Mouse (Mus musculus) hindbrain, embryonic 12.5 days (tissue): ENCODE data around the gene Ap2a1. TPM values are rescaled to one million over a fixed set of nuclear protein-coding genes. Genes with fewer than 3 reads are reported as not detected.

Experiments used
- ATAC-seq: fragments of 200-750 bp; cut with Nextera tagmentation; 2 replicates; pipeline ENCODE4 v1.8.0; 2017; ENCODE audit warnings: moderate TSS enrichment; ENCODE audit not compliant: low FRiP score
- H3K27ac ChIP-seq: fragments of 300-500 bp; sonication (generic); 2 replicates; pipeline ENCODE4 v1.5.1; 2016; ENCODE audit warnings: mild to moderate bottlenecking
- H3K27me3 ChIP-seq: fragments of 300-500 bp; sonication (generic); 2 replicates; pipeline ENCODE4 v1.6.1; 2016; ENCODE audit warnings: mild to moderate bottlenecking
- H3K36me3 ChIP-seq: fragments of 300-500 bp; sonication (generic); 2 replicates; pipeline ENCODE4 v1.6.1; 2016; ENCODE audit warnings: mild to moderate bottlenecking
- H3K4me1 ChIP-seq: fragments of 300-500 bp; sonication (generic); 2 replicates; pipeline ENCODE4 v1.6.1; 2016
- H3K4me2 ChIP-seq: fragments of 300-500 bp; sonication (generic); replicated peaks from 2 replicates; pipeline ENCODE4 v1.6.1; 2016; ENCODE audit warnings: mild to moderate bottlenecking
- H3K4me3 ChIP-seq: fragments of 300-500 bp; sonication (generic); 2 replicates; pipeline ENCODE4 v1.5.1; 2016; ENCODE audit warnings: mild to moderate bottlenecking
- H3K9ac ChIP-seq: fragments of 300-500 bp; sonication (generic); 2 replicates; pipeline ENCODE4 v1.6.1; 2016; ENCODE audit warnings: mild to moderate bottlenecking, moderate library complexity
- H3K9me3 ChIP-seq: fragments of 300-500 bp; sonication (generic); replicated peaks from 2 replicates; pipeline ENCODE4 v1.6.1; 2016; ENCODE audit warnings: mild to moderate bottlenecking
- WGBS: fragments of 180-500 bp; shearing (Covaris S2); methylation state at CpG from one replicate; pipeline ENCODE4 v1.1.7; 2016; 5-methylcytosine and 5-hydroxymethylcytosine counted together
- polyA plus RNA-seq: library from polyadenylated mRNA; unstranded; fragments of >200 nt; fragmentation: Nextera tagmentation; extraction: Ambion mirVana; gene quantifications from 2 replicates; pipeline ENCODE4 v1.2.1, GENCODE M21; 2016

Gene Ap2a1
- polyA plus RNA-seq, 1 experiment from 2014 or later, result 103 TPM

GRCm38 (mm10) chr7:44949922-44950321 is 20.6 kb upstream of the Ap2a1 start:
- Histone ChIP-seq H3K9ac (no peak overlapping the region), H3K4me1 (peaks cover 14% of the 10 kb centered on the region; the same call in 1 of the 2 replicates), H3K4me3 (no peak overlapping the region), H3K36me3 (no peaks in the 10 kb centered on the region), H3K4me2 (no peak overlapping the region), H3K27me3 (peaks cover 44% of the 10 kb centered on the region), H3K9me3 (no peaks in the 10 kb centered on the region), H3K27ac (no peak overlapping the region)
- WGBS, result 78% methylated on average over 6 of the region's 6 CpGs
- no peak for ATAC-seq

DNA sequence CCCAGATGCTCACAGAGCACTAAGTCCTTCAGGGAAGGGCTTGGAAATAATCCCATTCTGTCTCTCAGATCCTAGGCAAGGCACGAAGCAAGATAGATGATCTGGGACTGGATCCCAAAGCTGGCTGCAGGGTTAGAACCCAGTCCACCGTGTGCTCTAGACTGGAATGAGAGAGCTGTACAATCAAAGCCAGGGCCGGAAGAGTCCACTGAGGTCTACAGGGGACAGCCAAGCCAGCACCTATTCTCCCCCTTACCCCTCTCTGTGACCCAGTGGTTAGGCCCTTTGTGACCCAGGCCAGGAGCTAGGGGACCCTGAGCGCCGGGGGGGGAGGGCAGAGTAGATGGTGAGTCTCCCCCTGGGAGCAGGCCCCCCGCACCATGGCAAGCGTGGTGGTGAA is 13.6 kb upstream of the Ap2a1 start, which contains the start of gene Tsks:
Gene Tsks, plus strand, starts transcription at position 301 of the 400 bp plus-strand sequence.
- H3K9ac ChIP-seq, result no peak within 1 kb of the TSS
- H3K9me3 ChIP-seq, result no peaks in the 10 kb centered on the region
- no peaks in the 10 kb centered on the region for H3K36me3 ChIP-seq
- no peak within 1 kb of the TSS for H3K27ac ChIP-seq
- ATAC-seq, result no peak
- H3K4me2 ChIP-seq, result no peak within 1 kb of the TSS
- H3K4me3 ChIP-seq, result no peak within 1 kb of the TSS
- WGBS, result 75% methylated on average over 7 of the region's 7 CpGs
- peaks cover 6% of the 10 kb centered on the region; the same call in 1 of the 2 replicates for H3K27me3 ChIP-seq
- no peaks in the 10 kb centered on the region for H3K4me1 ChIP-seq

DNA sequence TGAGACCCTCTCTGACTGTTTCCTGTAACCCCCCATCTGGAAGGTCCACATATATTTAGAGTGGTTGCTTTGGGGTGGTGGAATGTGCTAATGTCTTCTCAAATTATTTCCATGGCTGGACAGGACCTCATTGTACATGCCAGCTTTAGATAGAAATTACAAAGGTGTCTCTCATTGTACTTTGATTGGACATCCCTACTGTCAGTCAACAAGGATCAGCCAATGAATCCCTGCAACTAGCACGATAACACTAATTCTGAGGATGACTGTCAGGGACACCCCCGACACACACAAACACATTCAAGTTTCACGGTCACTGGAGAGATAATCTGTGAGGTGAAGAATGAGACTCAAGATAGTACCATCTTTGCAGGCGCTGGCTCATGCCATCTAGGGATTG is 9.4 kb upstream of the Ap2a1 start:
- H3K4me3 ChIP-seq, result no peak overlapping the region
- no peaks in the 10 kb centered on the region for H3K4me1 ChIP-seq
- no peak overlapping the region for H3K9ac ChIP-seq
- H3K4me2 ChIP-seq, result no peak overlapping the region
- ATAC-seq, result no peak
- WGBS, result 95% methylated on average over 4 of the region's 4 CpGs
- H3K9me3 ChIP-seq, result no peaks in the 10 kb centered on the region
- no peaks in the 10 kb centered on the region for H3K36me3 ChIP-seq
- H3K27me3 ChIP-seq, result no peaks in the 10 kb centered on the region
- no peak overlapping the region for H3K27ac ChIP-seq

- no peak for ATAC-seq
- Histone ChIP-seq H3K9me3 (no peaks in the 10 kb centered on the region), H3K27me3 (no peaks in the 10 kb centered on the region), H3K36me3 (peaks cover 29% of the 10 kb centered on the region), H3K27ac (no peak overlapping the region), H3K9ac (peak overlapping the region; percentile 94), H3K4me1 (peaks cover 22% of the 10 kb centered on the region), H3K4me3 (peak overlapping the region; percentile 79), H3K4me2 (peak overlapping the region; percentile 76)
- WGBS, result 0% methylated on average over 1 of the region's 1 CpGs
Measured at GRCm38 (mm10) chr7:44928570-44928969, 726 bp downstream of the Ap2a1 start.

GRCm38 (mm10) chr7:44925468-44925867 is 3.8 kb downstream of the Ap2a1 start:
- Histone ChIP-seq H3K27ac (no peak overlapping the region), H3K4me3 (no peak overlapping the region), H3K4me1 (peaks cover 20% of the 10 kb centered on the region), H3K4me2 (no peak overlapping the region), H3K27me3 (no peaks in the 10 kb centered on the region), H3K9me3 (no peaks in the 10 kb centered on the region), H3K36me3 (peaks cover 52% of the 10 kb centered on the region), H3K9ac (no peak overlapping the region)
- 73% methylated on average over 3 of the region's 3 CpGs for WGBS
- no peak for ATAC-seq

GRCm38 (mm10) chr7:44922530-44922929 is 6.8 kb downstream of the Ap2a1 start:
- no peak overlapping the region for H3K4me3 ChIP-seq
- no peak overlapping the region for H3K4me2 ChIP-seq
- no peak for ATAC-seq
- H3K36me3 ChIP-seq, result peaks cover 60% of the 10 kb centered on the region
- no peak overlapping the region for H3K9ac ChIP-seq
- H3K4me1 ChIP-seq, result peaks cover 4% of the 10 kb centered on the region; the same call in 1 of the 2 replicates
- H3K27ac ChIP-seq, result no peak overlapping the region
- no peaks in the 10 kb centered on the region for H3K27me3 ChIP-seq
- H3K9me3 ChIP-seq, result no peaks in the 10 kb centered on the region

GRCm38 (mm10) chr7:44919127-44919526 is 10.2 kb downstream of the Ap2a1 start:
- peaks cover 56% of the 10 kb centered on the region for H3K36me3 ChIP-seq

DNA sequence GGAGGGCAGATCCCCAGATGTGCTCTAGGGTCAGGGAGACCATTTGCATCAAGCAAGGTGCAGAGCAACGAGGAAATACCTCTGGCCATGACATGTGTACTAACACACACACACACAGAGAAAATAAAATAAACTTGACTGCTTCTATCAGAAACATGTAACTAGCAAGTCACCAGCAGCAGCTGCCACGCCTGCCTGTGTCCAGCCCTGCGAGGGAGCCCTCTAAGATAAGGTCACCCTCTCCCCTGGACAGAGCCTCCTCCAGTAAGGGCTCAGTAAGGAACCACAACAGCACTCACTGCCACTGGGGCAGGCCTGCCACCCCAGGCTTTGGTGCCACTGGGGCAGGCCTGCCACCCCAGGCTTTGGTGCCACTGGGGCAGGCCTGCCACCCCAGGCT is 11.1 kb downstream of the Ap2a1 start:
- no peak overlapping the region for H3K4me2 ChIP-seq
- no peaks in the 10 kb centered on the region for H3K9me3 ChIP-seq
- H3K4me1 ChIP-seq, result no peaks in the 10 kb centered on the region
- ATAC-seq, result no peak
- WGBS, result 86% methylated on average over 3 of the region's 3 CpGs
- H3K27me3 ChIP-seq, result no peaks in the 10 kb centered on the region
- no peak overlapping the region for H3K9ac ChIP-seq
- peaks cover 56% of the 10 kb centered on the region for H3K36me3 ChIP-seq
- H3K27ac ChIP-seq, result no peak overlapping the region
- no peak overlapping the region for H3K4me3 ChIP-seq

More at GRCm38 (mm10) chr7:44919127-44919526, 10.2 kb downstream of the Ap2a1 start:
- Histone ChIP-seq H3K4me3 (no peak overlapping the region), H3K9ac (no peak overlapping the region), H3K27ac (no peak overlapping the region), H3K4me2 (no peak overlapping the region), H3K27me3 (no peaks in the 10 kb centered on the region), H3K4me1 (no peaks in the 10 kb centered on the region), H3K9me3 (no peaks in the 10 kb centered on the region)
- whole genome bisulfite sequencing, result 93% methylated on average over 5 of the region's 5 CpGs
- ATAC-seq, result no peak

DNA sequence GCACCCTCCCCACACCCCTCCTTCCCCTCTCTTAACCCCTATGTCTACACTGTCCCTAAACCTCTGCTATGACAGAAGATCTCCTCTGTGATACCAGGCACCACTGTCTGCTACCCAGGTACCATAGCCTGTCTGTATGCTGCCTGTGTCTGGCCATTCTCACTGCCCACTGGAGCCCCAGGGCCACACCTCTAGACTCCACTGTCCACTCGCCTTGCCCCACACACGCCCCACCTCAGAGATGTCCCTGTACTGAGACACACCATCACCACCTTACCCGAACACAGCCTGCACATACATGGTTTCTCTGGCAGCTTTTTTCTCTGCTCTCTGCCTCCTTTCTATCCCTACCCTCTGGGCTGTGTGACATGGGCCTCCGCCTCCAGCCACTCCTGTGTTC is 12.4 kb downstream of the Ap2a1 start:
- WGBS, result 92% methylated on average over 4 of the region's 4 CpGs
- H3K9me3 ChIP-seq, result no peaks in the 10 kb centered on the region
- no peak overlapping the region for H3K9ac ChIP-seq
- H3K4me2 ChIP-seq, result no peak overlapping the region
- no peaks in the 10 kb centered on the region for H3K4me1 ChIP-seq
- no peaks in the 10 kb centered on the region for H3K27me3 ChIP-seq
- H3K36me3 ChIP-seq, result peaks cover 52% of the 10 kb centered on the region
- ATAC-seq, result no peak
- no peak overlapping the region for H3K27ac ChIP-seq
- H3K4me3 ChIP-seq, result no peak overlapping the region

DNA sequence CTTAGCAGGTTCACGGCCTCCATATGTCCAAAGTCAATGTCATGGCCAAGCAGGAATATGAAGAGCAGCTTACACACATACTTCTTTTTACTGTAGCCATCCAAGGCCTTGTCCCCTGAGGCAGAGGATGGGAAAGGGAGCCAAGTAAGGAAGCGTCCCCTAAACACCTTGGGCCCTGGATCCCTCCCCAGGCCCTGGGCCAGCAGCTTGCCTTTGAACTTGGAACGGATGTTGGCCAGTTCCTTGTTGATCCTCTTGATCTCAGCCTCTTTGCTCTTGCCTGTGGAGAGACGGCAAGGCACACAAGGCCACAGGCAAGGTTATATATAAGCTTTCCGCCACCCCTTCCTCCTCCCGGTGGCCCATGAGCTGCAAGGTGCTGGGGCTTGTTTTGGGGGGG is 13.1 kb downstream of the Ap2a1 start:
- Histone ChIP-seq H3K4me2 (no peak overlapping the region), H3K9me3 (no peaks in the 10 kb centered on the region), H3K9ac (no peak overlapping the region), H3K4me3 (no peak overlapping the region), H3K27me3 (no peaks in the 10 kb centered on the region), H3K4me1 (no peaks in the 10 kb centered on the region), H3K36me3 (peaks cover 53% of the 10 kb centered on the region), H3K27ac (no peak overlapping the region)
- WGBS, result 93% methylated on average over 6 of the region's 6 CpGs
- ATAC-seq, result no peak

GRCm38 (mm10) chr7:44915314-44915713 is 14.0 kb downstream of the Ap2a1 start:
- H3K9ac ChIP-seq, result no peak overlapping the region
- H3K4me1 ChIP-seq, result no peaks in the 10 kb centered on the region
- H3K9me3 ChIP-seq, result no peaks in the 10 kb centered on the region
- peaks cover 57% of the 10 kb centered on the region for H3K36me3 ChIP-seq
- H3K27ac ChIP-seq, result no peak overlapping the region
- H3K4me2 ChIP-seq, result no peak overlapping the region
- WGBS, result 93% methylated on average over 9 of the region's 9 CpGs
- H3K27me3 ChIP-seq, result no peaks in the 10 kb centered on the region
- no peak for ATAC-seq
- no peak overlapping the region for H3K4me3 ChIP-seq

- Histone ChIP-seq H3K36me3 (peaks cover 58% of the 10 kb centered on the region), H3K4me3 (no peak overlapping the region), H3K4me2 (no peak overlapping the region), H3K9me3 (no peaks in the 10 kb centered on the region), H3K27me3 (no peaks in the 10 kb centered on the region), H3K9ac (no peak overlapping the region), H3K27ac (no peak overlapping the region), H3K4me1 (no peaks in the 10 kb centered on the region)
- 98% methylated on average over 2 of the region's 2 CpGs for WGBS
- ATAC-seq, result no peak
Measured at GRCm38 (mm10) chr7:44914396-44914795, 14.9 kb downstream of the Ap2a1 start.

GRCm38 (mm10) chr7:44908706-44909476 is 20.4 kb downstream of the Ap2a1 start:
- Histone ChIP-seq H3K9ac (no peak overlapping the region), H3K36me3 (peaks cover 91% of the 10 kb centered on the region), H3K27ac (no peak overlapping the region), H3K4me2 (no peak overlapping the region), H3K4me3 (no peak overlapping the region), H3K4me1 (no peaks in the 10 kb centered on the region), H3K9me3 (no peaks in the 10 kb centered on the region), H3K27me3 (no peaks in the 10 kb centered on the region)
- no peak for ATAC-seq
- WGBS, result 92% methylated on average over 15 of the region's 15 CpGs
